Mouse (Mus musculus) embryonic facial prominence, embryonic 15.5 days (tissue): Measurements from ENCODE around the gene Lancl3. TPM values are rescaled to one million over a fixed set of nuclear protein-coding genes. Genes with fewer than 3 reads are reported as not detected.

ENCODE experiments used
- ATAC-seq: fragments of 200-750 bp; cut with Nextera tagmentation; 2 replicates; pipeline ENCODE4 v1.8.0; 2017; ENCODE audit warnings: low read depth, moderate TSS enrichment; ENCODE audit not compliant: insufficient number of reproducible peaks, low FRiP score, low TSS enrichment
- H3K27ac ChIP-seq: fragments of 300-500 bp; sonication (generic); replicated peaks from 2 replicates; pipeline ENCODE4 v1.5.1; 2015; ENCODE audit warnings: mild to moderate bottlenecking, inconsistent platforms
- H3K27me3 ChIP-seq: fragments of 300-500 bp; sonication (generic); 2 replicates; pipeline ENCODE4 v1.6.1; 2015; ENCODE audit warnings: inconsistent platforms
- H3K36me3 ChIP-seq: fragments of 300-500 bp; sonication (generic); 2 replicates; pipeline ENCODE4 v1.6.1; 2015; ENCODE audit warnings: mild to moderate bottlenecking, inconsistent platforms
- H3K4me1 ChIP-seq: fragments of 300-500 bp; sonication (generic); 2 replicates; pipeline ENCODE4 v1.6.1; 2015; ENCODE audit warnings: inconsistent platforms
- H3K4me2 ChIP-seq: fragments of 300-500 bp; sonication (generic); replicated peaks from 2 replicates; pipeline ENCODE4 v1.6.1; 2015; ENCODE audit warnings: mild to moderate bottlenecking, inconsistent platforms
- H3K4me3 ChIP-seq: fragments of 300-500 bp; sonication (generic); replicated peaks from 2 replicates; pipeline ENCODE4 v1.5.1; 2015; ENCODE audit warnings: mild to moderate bottlenecking, inconsistent platforms
- H3K9ac ChIP-seq: fragments of 300-500 bp; sonication (generic); 2 replicates; pipeline ENCODE4 v1.6.1; 2015; ENCODE audit warnings: inconsistent platforms
- H3K9me3 ChIP-seq: fragments of 300-500 bp; sonication (generic); replicated peaks from 2 replicates; pipeline ENCODE4 v1.6.1; 2016; ENCODE audit warnings: inconsistent platforms
- WGBS: fragments of 180-500 bp; shearing (Covaris S2); methylation state at CpG from one replicate; pipeline ENCODE4 v1.1.7; 2015; 5-methylcytosine and 5-hydroxymethylcytosine counted together
- polyA plus RNA-seq: library from polyadenylated mRNA; unstranded; fragments of >200 nt; fragmentation: Nextera tagmentation; extraction: Ambion mirVana; gene quantifications from 2 replicates; pipeline ENCODE4 v1.2.1, GENCODE M21; 2015

The Lancl3 gene
- 0.88 and 0.96 TPM in 2 replicates for polyA plus RNA-seq

GRCm38 (mm10) chrX:9199761-9200371 lies at the start of gene Lancl3:
Gene Lancl3 (plus strand): TSS chrX:9199902.
- Histone ChIP-seq H3K4me2 (peak within 1 kb of the TSS; percentile 71), H3K4me3 (peak within 1 kb of the TSS; percentile 44), H3K9ac (no peak within 1 kb of the TSS), H3K4me1 (no peaks in the 10 kb centered on the region), H3K9me3 (no peaks in the 10 kb centered on the region), H3K27ac (no peak within 1 kb of the TSS), H3K27me3 (peaks cover 8% of the 10 kb centered on the region), H3K36me3 (no peaks in the 10 kb centered on the region)
- 18% methylated on average over 46 of the region's 49 CpGs for WGBS
- ATAC-seq: peak; percentile 69

GRCm38 (mm10) chrX:9179011-9179410 lies 20.7 kb upstream of the Lancl3 start:
- Histone ChIP-seq H3K4me1 (no peaks in the 10 kb centered on the region), H3K9me3 (no peaks in the 10 kb centered on the region), H3K27ac (no peak overlapping the region), H3K4me2 (no peak overlapping the region), H3K4me3 (no peak overlapping the region), H3K27me3 (no peaks in the 10 kb centered on the region), H3K9ac (no peak overlapping the region), H3K36me3 (no peaks in the 10 kb centered on the region)
- WGBS: 65% methylated on average over 2 of the region's 2 CpGs
- no peak for ATAC-seq

- Histone ChIP-seq H3K4me1 (no peaks in the 10 kb centered on the region), H3K4me3 (no peak overlapping the region), H3K36me3 (no peaks in the 10 kb centered on the region), H3K9me3 (no peaks in the 10 kb centered on the region), H3K27me3 (no peaks in the 10 kb centered on the region), H3K9ac (no peak overlapping the region), H3K4me2 (no peak overlapping the region), H3K27ac (no peak overlapping the region)
- WGBS: 72% methylated on average over 5 of the region's 5 CpGs
- no peak for ATAC-seq
Observed at GRCm38 (mm10) chrX:9181570-9181969, 18.1 kb upstream of the Lancl3 start.

- no peaks in the 10 kb centered on the region for H3K36me3 ChIP-seq
- peak; percentile 34; the same call in 1 of the 2 replicates for ATAC-seq
- H3K9ac ChIP-seq: no peak overlapping the region
- no peak overlapping the region for H3K27ac ChIP-seq
- H3K4me2 ChIP-seq: peak overlapping the region; percentile 71
- H3K4me3 ChIP-seq: peak overlapping the region; percentile 44
- H3K9me3 ChIP-seq: no peaks in the 10 kb centered on the region
- H3K4me1 ChIP-seq: no peaks in the 10 kb centered on the region
- peaks cover 8% of the 10 kb centered on the region for H3K27me3 ChIP-seq
- WGBS: 15% methylated on average over 65 of the region's 72 CpGs
Observed at GRCm38 (mm10) chrX:9200380-9200917, 747 bp downstream of the Lancl3 start.

- ATAC-seq: no peak
- Histone ChIP-seq H3K9me3 (no peaks in the 10 kb centered on the region), H3K4me1 (no peaks in the 10 kb centered on the region), H3K9ac (no peak overlapping the region), H3K27ac (no peak overlapping the region), H3K36me3 (no peaks in the 10 kb centered on the region), H3K4me3 (no peak overlapping the region), H3K27me3 (peaks cover 8% of the 10 kb centered on the region), H3K4me2 (no peak overlapping the region)
- 47% methylated on average over 2 of the region's 2 CpGs for WGBS
Observed at GRCm38 (mm10) chrX:9201954-9202353, 2.3 kb downstream of the Lancl3 start.

GRCm38 (mm10) chrX:9202781-9203405 lies 3.2 kb downstream of the Lancl3 start:
- H3K27me3 ChIP-seq: peaks cover 8% of the 10 kb centered on the region
- ATAC-seq: no peak
- no peak overlapping the region for H3K4me2 ChIP-seq
- no peaks in the 10 kb centered on the region for H3K4me1 ChIP-seq
- no peaks in the 10 kb centered on the region for H3K36me3 ChIP-seq
- no peak overlapping the region for H3K9ac ChIP-seq
- WGBS: 69% methylated on average over 7 of the region's 7 CpGs
- H3K4me3 ChIP-seq: no peak overlapping the region
- H3K27ac ChIP-seq: no peak overlapping the region
- H3K9me3 ChIP-seq: no peaks in the 10 kb centered on the region

GRCm38 (mm10) chrX:9205121-9205520 lies 5.4 kb downstream of the Lancl3 start:
- Histone ChIP-seq H3K36me3 (no peaks in the 10 kb centered on the region), H3K4me2 (no peak overlapping the region), H3K4me3 (no peak overlapping the region), H3K27me3 (peaks cover 2% of the 10 kb centered on the region), H3K4me1 (no peaks in the 10 kb centered on the region), H3K9ac (no peak overlapping the region), H3K9me3 (no peaks in the 10 kb centered on the region), H3K27ac (no peak overlapping the region)
- 67% methylated on average over 2 of the region's 2 CpGs for WGBS
- ATAC-seq: no peak

- no peaks in the 10 kb centered on the region for H3K36me3 ChIP-seq
- WGBS: 87% methylated on average over 2 of the region's 2 CpGs
Observed at GRCm38 (mm10) chrX:9216244-9216643, 16.5 kb downstream of the Lancl3 start.

GRCm38 (mm10) chrX:9219570-9219969 lies 19.9 kb downstream of the Lancl3 start:
- 86% methylated on average over 3 of the region's 3 CpGs for WGBS
- H3K4me3 ChIP-seq: no peak overlapping the region
- no peaks in the 10 kb centered on the region for H3K27me3 ChIP-seq
- ATAC-seq: no peak
- H3K9me3 ChIP-seq: no peaks in the 10 kb centered on the region
- no peak overlapping the region for H3K9ac ChIP-seq
- no peaks in the 10 kb centered on the region for H3K4me1 ChIP-seq
- no peak overlapping the region for H3K27ac ChIP-seq
- no peak overlapping the region for H3K4me2 ChIP-seq
- no peaks in the 10 kb centered on the region for H3K36me3 ChIP-seq

More at GRCm38 (mm10) chrX:9216244-9216643, 16.5 kb downstream of the Lancl3 start:
- H3K27ac ChIP-seq: no peak overlapping the region
- no peak for ATAC-seq
- no peaks in the 10 kb centered on the region for H3K4me1 ChIP-seq
- H3K9me3 ChIP-seq: no peaks in the 10 kb centered on the region
- no peaks in the 10 kb centered on the region for H3K27me3 ChIP-seq
- no peak overlapping the region for H3K9ac ChIP-seq
- H3K4me3 ChIP-seq: no peak overlapping the region
- H3K4me2 ChIP-seq: no peak overlapping the region

GRCm38 (mm10) chrX:9221206-9221605 lies 21.5 kb downstream of the Lancl3 start:
- no peak overlapping the region for H3K9ac ChIP-seq
- no peaks in the 10 kb centered on the region for H3K4me1 ChIP-seq
- no peaks in the 10 kb centered on the region for H3K9me3 ChIP-seq
- no peak for ATAC-seq
- no peaks in the 10 kb centered on the region for H3K36me3 ChIP-seq
- H3K27ac ChIP-seq: no peak overlapping the region
- no peak overlapping the region for H3K4me3 ChIP-seq
- WGBS: 30% methylated on average over 6 of the region's 6 CpGs
- H3K4me2 ChIP-seq: no peak overlapping the region
- H3K27me3 ChIP-seq: no peaks in the 10 kb centered on the region

- H3K27ac ChIP-seq: no peak overlapping the region
- no peak for ATAC-seq
- no peaks in the 10 kb centered on the region for H3K27me3 ChIP-seq
- 62% methylated on average over 4 of the region's 4 CpGs for WGBS
- H3K4me3 ChIP-seq: no peak overlapping the region
- no peaks in the 10 kb centered on the region for H3K9me3 ChIP-seq
- no peaks in the 10 kb centered on the region for H3K36me3 ChIP-seq
- no peak overlapping the region for H3K9ac ChIP-seq
- H3K4me1 ChIP-seq: no peaks in the 10 kb centered on the region
- no peak overlapping the region for H3K4me2 ChIP-seq
Observed at GRCm38 (mm10) chrX:9221736-9222135, 22.0 kb downstream of the Lancl3 start.
